Mouse (Mus musculus) brain, adult 2 months (tissue): ENCODE results near the gene Phf6.
"Not testable (repeated sequence)": the region's sequence is repeated elsewhere in the genome, so short reads cannot be mapped to it uniquely, and the experiment has no call there.

Experiments
- DNase-seq: peaks from one replicate; pipeline ENCODE4 v3.0.0; 2011; ENCODE audit warnings: low read depth, low spot score

Gene Phf6

GRCm38 (mm10) chrX:52978576-52978975, 66.5 kb downstream of the Phf6 start:
- no peak for DNase-seq

GRCm38 (mm10) chrX:52981378-52981777, 69.3 kb downstream of the Phf6 start:
- DNase-seq, result no peak

- DNase-seq, result peak; percentile 93
These were observed 76.1 kb downstream of the Phf6 start, which contains the start of gene Hprt for GRCm38 (mm10) chrX:52987905-52988783. Gene Hprt (plus strand): TSS chrX:52988137.

- DNase-seq, result not testable (repeated sequence)
These were observed 82.7 kb downstream of the Phf6 start for GRCm38 (mm10) chrX:52994726-52995125.

- DNase-seq, result peak; percentile 13
These were observed 92.8 kb downstream of the Phf6 start for GRCm38 (mm10) chrX:53004887-53005286.

GRCm38 (mm10) chrX:53006062-53006461, 94.0 kb downstream of the Phf6 start:
- peak; percentile 62 for DNase-seq
